Mouse (Mus musculus) spleen, adult 12 weeks (tissue): ENCODE results near the gene Foxl1.
A peak's percentile ranks its signal among the peaks of the same experiment; 100 is the strongest.

Source experiments
- DNase-seq: peaks from one replicate; pipeline ENCODE4 v3.0.0; 2022; ENCODE audit warnings: low spot score

Foxl1 gene

GRCm38 (mm10) chr8:121127756-121128375 lies at the start of gene Foxl1:
TSS of gene Foxl1 (plus strand) at chr8:121127940.
- DNase-seq, result no peak

GRCm38 (mm10) chr8:121078721-121079120 lies 49.0 kb upstream of the Foxl1 start:
- no peak for DNase-seq

- no peak for DNase-seq
These were observed 48.5 kb upstream of the Foxl1 start for GRCm38 (mm10) chr8:121079201-121079600.

- DNase-seq, result no peak
These were observed 47.8 kb upstream of the Foxl1 start for GRCm38 (mm10) chr8:121079944-121080343.

- DNase-seq, result no peak
These were observed 47.2 kb upstream of the Foxl1 start for GRCm38 (mm10) chr8:121080361-121081090.

- no peak for DNase-seq
These were observed 46.3 kb upstream of the Foxl1 start for GRCm38 (mm10) chr8:121081398-121081797.

- no peak for DNase-seq
These were observed 45.3 kb upstream of the Foxl1 start for GRCm38 (mm10) chr8:121082218-121083092.

- DNase-seq, result no peak
These were observed 44.4 kb upstream of the Foxl1 start for GRCm38 (mm10) chr8:121083093-121083935.

GRCm38 (mm10) chr8:121083936-121084209 lies 43.9 kb upstream of the Foxl1 start:
- DNase-seq, result no peak

- DNase-seq, result no peak
These were observed 43.4 kb upstream of the Foxl1 start, which contains the start of gene Foxf1 for GRCm38 (mm10) chr8:121084210-121084951. TSS of gene Foxf1 (plus strand) at chr8:121084386.

- no peak for DNase-seq
These were observed 42.7 kb upstream of the Foxl1 start for GRCm38 (mm10) chr8:121085011-121085410.

- no peak for DNase-seq
These were observed 42.2 kb upstream of the Foxl1 start for GRCm38 (mm10) chr8:121085561-121085960.

GRCm38 (mm10) chr8:121086004-121086900 lies 41.5 kb upstream of the Foxl1 start:
- no peak for DNase-seq

- no peak for DNase-seq
These were observed 39.5 kb upstream of the Foxl1 start for GRCm38 (mm10) chr8:121088281-121088680.

GRCm38 (mm10) chr8:121088871-121089630 lies 38.7 kb upstream of the Foxl1 start:
- DNase-seq, result no peak

GRCm38 (mm10) chr8:121089631-121090380 lies 37.9 kb upstream of the Foxl1 start:
- DNase-seq, result no peak

- no peak for DNase-seq
These were observed 37.0 kb upstream of the Foxl1 start for GRCm38 (mm10) chr8:121090716-121091115.

- DNase-seq, result no peak
These were observed 35.6 kb upstream of the Foxl1 start for GRCm38 (mm10) chr8:121092141-121092540.

- peak; percentile 46 for DNase-seq
These were observed 35.1 kb upstream of the Foxl1 start for GRCm38 (mm10) chr8:121092627-121093026.
